Mouse (Mus musculus) cerebellum, adult 2 months (tissue): ENCODE data around the gene Dlx4.

Experiments
- CTCF ChIP-seq: fragments of 200-500 bp; IDR thresholded peaks from 2 replicates; pipeline ENCODE4 v1.5.1; 2011; ENCODE audit warnings: low read depth, mild to moderate bottlenecking, control low read depth, low read length, moderate library complexity, borderline replicate concordance; ENCODE audit not compliant: insufficient read depth
- POLR2A ChIP-seq: fragments of 200-500 bp; IDR thresholded peaks from 2 replicates; pipeline ENCODE4 v1.6.1; 2011; ENCODE audit warnings: low read length, control low read depth, borderline replicate concordance; ENCODE audit not compliant: insufficient read depth

- TF ChIP-seq CTCF (no peak), POLR2A (no peak)
Observed at GRCm38 (mm10) chr11:95102161-95102904, 43.7 kb downstream of the Dlx4 start.
